Mouse (Mus musculus): Measurements from ENCODE around the gene Zfyve21.

The Zfyve21 gene

DNA sequence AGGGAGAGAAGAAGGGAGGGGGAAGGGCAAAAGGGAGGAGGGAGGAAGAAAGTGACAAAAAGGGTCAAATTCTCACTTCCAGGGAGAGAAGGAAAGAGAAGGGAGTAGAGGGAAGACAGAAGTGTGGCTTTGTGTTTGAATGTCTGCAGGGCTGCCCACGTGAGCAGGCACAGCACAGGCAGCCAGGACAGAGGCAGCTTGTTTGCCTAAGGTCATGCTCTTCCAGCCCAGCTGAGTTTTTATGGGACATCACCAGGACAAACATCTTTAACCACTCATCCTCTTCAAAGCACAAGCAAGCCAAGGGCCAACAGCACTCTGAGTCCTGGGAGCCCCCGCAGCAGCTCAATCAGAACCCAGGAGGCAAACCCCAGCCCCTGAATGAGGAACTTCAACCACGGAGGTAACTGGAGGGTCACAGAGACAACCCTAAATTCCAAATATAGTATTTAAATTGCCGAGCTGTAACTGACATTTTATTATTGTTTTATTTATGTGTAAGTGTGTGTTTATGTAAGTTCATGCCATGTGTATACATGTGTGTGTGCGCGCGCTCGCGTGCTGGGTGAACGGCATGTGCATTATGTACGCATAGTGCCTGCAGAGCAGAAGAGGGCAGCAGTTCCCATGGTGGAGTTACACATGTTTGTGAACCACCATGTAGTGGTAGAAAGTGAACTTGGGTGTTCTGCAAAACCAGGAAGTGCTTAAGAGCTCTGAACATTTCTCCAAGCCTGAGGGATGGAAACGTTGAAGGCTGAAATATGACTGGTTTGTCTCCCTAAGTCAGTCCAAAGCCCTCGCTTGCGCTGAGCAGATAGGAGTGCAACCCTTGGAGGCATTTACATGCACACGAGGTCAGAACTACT lies 28.8 kb downstream of the Zfyve21 start:
- no peak for DNase-seq (ENCODE audit: low read depth, low spot score)

DNA sequence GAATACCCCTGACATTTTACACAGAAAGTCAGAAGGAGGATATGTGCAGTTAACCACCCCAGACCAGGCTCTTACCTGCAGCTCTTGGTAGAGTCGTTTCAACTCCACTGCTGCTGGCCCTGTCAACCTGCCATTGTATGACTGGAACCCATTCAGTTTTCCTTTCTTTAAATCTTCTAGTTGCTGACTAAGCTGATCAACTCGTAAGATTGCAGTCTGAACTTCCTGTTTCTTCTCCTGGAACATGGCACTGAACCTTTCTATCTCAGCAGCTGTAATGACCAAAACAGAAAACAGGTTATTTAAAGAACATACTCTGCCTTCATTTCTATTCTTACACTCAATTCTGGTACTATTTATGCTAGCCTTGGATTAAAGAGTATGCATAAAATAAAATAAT lies 29.5 kb downstream of the Zfyve21 start:
- DNase-seq (ENCODE audit: low read depth, low spot score): no peak

- no peak for DNase-seq (ENCODE audit: low read depth, low spot score)
These were observed 32.0 kb downstream of the Zfyve21 start for GRCm38 (mm10) chr12:111845953-111846352.

- DNase-seq (ENCODE audit: low read depth, low spot score): no peak
These were observed 32.8 kb downstream of the Zfyve21 start for GRCm38 (mm10) chr12:111846815-111847214.

DNA sequence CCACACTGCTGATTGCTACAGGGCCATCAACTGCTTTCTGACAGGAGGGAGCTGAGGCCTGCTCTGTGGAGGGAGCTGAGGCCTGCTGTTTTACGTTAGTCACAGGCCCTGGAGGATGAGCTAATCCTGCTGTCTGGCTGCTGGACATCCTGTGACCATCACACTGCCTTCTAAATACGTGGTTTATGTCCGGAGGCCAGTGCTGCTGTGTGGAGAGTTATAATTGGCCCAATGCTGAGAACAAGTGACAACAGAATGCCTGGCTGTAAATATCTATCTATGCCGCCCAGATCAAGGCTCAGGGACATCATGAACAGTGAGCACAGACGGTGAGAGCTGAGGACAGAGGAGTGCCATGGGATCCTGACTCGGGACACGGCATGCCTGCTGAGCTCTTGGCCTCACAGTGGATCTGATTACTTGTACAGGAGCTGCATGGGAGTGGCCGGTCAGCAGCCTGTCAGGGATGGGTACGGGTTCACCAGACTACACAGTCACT lies 34.4 kb downstream of the Zfyve21 start:
- DNase-seq (ENCODE audit: low read depth, low spot score): no peak

DNA sequence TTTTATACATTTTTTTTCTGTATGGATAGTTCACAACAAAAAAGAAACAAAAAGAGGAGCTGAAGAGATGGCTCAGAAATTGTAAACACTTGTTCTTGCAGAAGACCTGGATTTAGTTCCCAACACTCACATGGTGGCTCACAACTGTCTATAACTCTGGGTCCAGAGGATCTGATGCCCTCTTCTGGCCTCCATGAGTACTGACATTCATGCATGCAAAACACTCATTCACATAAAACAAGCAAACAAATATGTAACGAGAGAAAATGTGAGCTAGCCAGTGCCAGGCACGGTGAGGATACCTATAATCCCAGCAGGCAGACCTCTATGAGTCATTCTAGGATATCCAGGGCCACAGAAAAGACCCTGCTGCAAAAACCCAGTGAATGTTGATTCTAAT lies 37.3 kb downstream of the Zfyve21 start:
- DNase-seq (ENCODE audit: low read depth, low spot score): peak; percentile 42

- peak; percentile 28 for DNase-seq (ENCODE audit: low read depth, low spot score)
These were observed 37.8 kb downstream of the Zfyve21 start for GRCm38 (mm10) chr12:111851745-111852144.

DNA sequence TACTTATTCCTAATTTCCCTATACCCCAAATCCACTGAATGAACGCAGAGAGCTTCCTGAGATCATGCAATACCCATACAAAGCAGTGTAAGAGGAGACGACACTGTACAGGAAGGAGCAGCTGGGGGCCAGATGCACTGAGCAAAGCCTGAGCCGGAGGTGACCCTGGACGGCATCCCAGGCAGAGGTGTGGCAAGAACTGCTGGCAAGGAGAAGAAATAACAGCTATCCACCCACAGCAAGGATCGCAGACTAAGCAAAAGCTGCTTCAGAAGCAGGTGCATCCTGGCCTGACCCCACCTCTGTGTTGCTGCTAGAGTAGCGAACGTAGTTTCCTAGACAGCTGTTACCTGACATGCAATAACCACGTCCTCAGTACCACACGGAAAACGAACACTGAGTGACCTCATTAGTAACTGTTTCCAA lies 39.1 kb downstream of the Zfyve21 start:
- DNase-seq (ENCODE audit: low read depth, low spot score): peak; percentile 38

GRCm38 (mm10) chr12:111853546-111853945 lies 39.6 kb downstream of the Zfyve21 start:
- no peak for DNase-seq (ENCODE audit: low read depth, low spot score)

DNA sequence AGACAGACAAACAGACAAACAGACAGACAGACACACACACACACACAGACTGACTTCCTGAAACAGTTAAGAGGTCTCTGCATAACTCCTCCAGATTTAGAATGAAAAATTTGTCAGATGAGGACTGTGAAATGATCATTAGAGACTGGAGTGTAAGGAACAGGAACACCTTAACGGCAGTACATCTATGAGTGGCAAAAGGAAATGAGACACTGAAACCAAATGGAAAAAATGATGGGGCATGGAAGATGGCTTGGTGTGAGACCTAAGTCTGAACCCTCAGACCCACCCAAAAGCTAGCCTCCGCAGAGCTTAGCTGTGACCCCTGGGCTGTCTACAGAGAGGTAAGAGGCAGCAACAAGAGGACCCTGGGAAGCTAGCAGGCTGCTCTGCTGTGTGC lies 41.5 kb downstream of the Zfyve21 start:
- no peak for DNase-seq (ENCODE audit: low read depth, low spot score)

DNA sequence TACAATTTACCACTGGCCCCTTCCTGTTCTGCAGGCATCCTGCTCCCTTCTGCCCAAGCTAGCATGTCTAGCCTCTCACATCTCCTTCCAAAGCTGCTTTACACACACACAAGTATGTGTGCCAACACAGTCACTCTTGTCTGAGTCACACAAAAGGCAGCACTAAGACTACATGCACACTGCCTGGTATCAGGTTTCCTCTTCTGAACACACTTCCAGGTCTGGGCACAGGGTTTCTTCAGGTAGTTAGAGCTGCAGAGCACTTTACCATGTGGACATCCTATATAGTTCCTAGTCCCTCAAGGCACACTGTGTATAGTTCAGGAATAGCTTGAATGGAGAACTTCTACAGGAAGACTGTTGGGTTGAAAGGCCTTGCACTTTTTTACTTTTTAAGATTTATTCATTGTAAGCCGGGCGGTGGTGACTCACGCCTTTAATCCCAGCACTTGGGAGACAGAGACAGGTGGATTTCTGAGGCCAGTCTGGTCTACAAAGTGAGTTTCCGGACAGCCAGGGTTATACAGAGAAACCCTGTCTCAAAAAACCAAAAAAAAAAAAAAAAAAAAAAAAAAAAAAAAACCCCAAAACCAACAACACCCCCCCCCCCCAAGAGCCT lies 50.3 kb downstream of the Zfyve21 start:
- no peak for DNase-seq (ENCODE audit: low read depth, low spot score)

DNA sequence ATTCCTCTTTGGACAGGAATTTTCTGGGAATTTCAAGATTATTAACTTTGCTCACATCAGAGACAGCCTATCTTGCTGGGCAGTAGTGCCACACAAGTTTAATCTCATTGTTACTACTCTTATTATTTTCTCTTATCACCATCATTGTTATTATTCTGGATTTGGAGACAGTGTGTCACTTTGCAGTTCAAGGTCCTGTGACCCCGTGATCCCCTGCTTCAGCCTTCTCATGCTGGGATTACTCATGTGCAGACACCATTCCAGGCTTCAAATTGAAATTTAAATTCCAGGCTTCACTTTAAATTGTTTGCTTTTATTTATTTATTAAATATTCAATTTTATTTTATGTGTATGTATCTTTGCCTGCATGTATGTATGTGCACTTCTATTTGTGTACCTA lies 55.8 kb downstream of the Zfyve21 start:
- no peak for DNase-seq (ENCODE audit: low read depth, low spot score)

DNA sequence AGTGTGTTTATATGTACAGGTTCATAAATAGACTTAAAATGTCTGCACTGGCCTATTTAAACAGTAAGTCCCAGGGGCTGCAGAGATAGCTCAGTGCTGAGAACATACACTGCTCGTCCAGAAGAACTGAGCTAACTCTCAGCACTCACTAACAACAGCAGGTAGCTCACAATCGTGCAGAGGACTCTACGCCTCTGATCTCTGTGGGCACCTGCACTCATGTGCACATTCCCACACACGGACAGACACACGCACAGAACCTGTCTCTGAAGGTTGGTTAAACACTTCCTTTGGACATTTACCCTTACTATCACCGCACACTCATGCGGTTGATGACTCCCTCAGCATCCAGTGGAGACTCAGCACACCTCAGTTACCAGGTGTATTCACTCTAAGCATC lies 56.8 kb downstream of the Zfyve21 start:
- no peak for DNase-seq (ENCODE audit: low read depth, low spot score)

GRCm38 (mm10) chr12:111872079-111872478 lies 58.1 kb downstream of the Zfyve21 start:
- no peak for DNase-seq (ENCODE audit: low read depth, low spot score)

DNA sequence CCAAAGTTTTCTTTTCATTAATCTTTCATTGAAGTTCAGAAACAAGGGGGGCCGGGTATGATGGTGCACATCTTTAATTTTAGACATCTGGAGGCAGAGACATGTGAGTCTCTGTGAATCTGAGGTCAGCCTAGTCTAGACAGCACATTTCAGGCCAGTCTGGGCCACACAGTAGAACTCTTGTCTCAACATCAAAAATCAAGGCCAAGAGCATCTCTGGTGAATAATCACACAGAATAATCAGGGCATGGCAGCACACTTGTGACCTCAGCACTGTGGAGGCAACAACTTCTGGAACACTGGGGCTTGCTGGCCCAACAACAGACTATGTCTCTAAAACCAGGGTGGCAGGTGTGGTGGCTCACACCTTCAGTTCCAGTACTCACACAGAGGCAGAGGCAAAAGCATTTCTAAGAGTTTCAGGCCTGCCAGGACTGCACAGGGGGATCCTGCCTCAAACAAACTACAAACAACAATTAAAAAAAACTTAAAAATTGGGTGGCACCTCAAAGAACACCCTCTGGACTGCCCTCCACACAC lies 60.7 kb downstream of the Zfyve21 start:
- DNase-seq (ENCODE audit: low read depth, low spot score): no peak

- DNase-seq (ENCODE audit: low read depth, low spot score): no peak
These were observed 61.5 kb downstream of the Zfyve21 start for GRCm38 (mm10) chr12:111875499-111875898.

- peak; percentile 91 for DNase-seq (ENCODE audit: low read depth, low spot score)
These were observed 64.2 kb downstream of the Zfyve21 start for GRCm38 (mm10) chr12:111878213-111878612.
